Mouse (Mus musculus): ENCODE results near the gene Tns1. TPM values are rescaled to one million over a fixed set of nuclear protein-coding genes. Genes with fewer than 3 reads are reported as not detected.
A peak's percentile ranks its signal among the peaks of the same experiment; 100 is the strongest.

The Tns1 gene
- total RNA-seq, 2 experiments from 2014 or later = 20.0 to 20.5 TPM

GRCm38 (mm10) chr1:74068366-74069084 lies 55.7 kb downstream of the Tns1 start:
- no peak for ATAC-seq (replicated peaks; ENCODE audit: low FRiP score, poor library complexity, severe bottlenecking)

GRCm38 (mm10) chr1:74067866-74068265 lies 56.4 kb downstream of the Tns1 start:
- ATAC-seq (replicated peaks; ENCODE audit: low FRiP score, poor library complexity, severe bottlenecking) = no peak

GRCm38 (mm10) chr1:74066576-74066975 lies 57.7 kb downstream of the Tns1 start:
- no peak for ATAC-seq (replicated peaks; ENCODE audit: low FRiP score, poor library complexity, severe bottlenecking)

- ATAC-seq (replicated peaks; ENCODE audit: low FRiP score, poor library complexity, severe bottlenecking) = no peak
Measured at GRCm38 (mm10) chr1:74066061-74066460, 58.2 kb downstream of the Tns1 start.

GRCm38 (mm10) chr1:74060046-74060445 lies 64.2 kb downstream of the Tns1 start:
- ATAC-seq (replicated peaks; ENCODE audit: low FRiP score, poor library complexity, severe bottlenecking) = no peak

GRCm38 (mm10) chr1:74059552-74059951 lies 64.7 kb downstream of the Tns1 start:
- ATAC-seq (replicated peaks; ENCODE audit: low FRiP score, poor library complexity, severe bottlenecking) = no peak

GRCm38 (mm10) chr1:74058771-74059170 lies 65.5 kb downstream of the Tns1 start:
- no peak for ATAC-seq (replicated peaks; ENCODE audit: low FRiP score, poor library complexity, severe bottlenecking)

GRCm38 (mm10) chr1:74058309-74058708 lies 65.9 kb downstream of the Tns1 start:
- 0 out of 2 replicates have a peak, but pooled peaks have one; percentile 26 for ATAC-seq (replicated peaks; ENCODE audit: low FRiP score, poor library complexity, severe bottlenecking)

- no peak for ATAC-seq (replicated peaks; ENCODE audit: low FRiP score, poor library complexity, severe bottlenecking)
Measured at GRCm38 (mm10) chr1:74057501-74057900, 66.7 kb downstream of the Tns1 start.

GRCm38 (mm10) chr1:74055552-74055951 lies 68.7 kb downstream of the Tns1 start:
- no peak for ATAC-seq (replicated peaks; ENCODE audit: low FRiP score, poor library complexity, severe bottlenecking)

GRCm38 (mm10) chr1:74054471-74054870 lies 69.8 kb downstream of the Tns1 start:
- no peak for ATAC-seq (replicated peaks; ENCODE audit: low FRiP score, poor library complexity, severe bottlenecking)

- no peak for ATAC-seq (replicated peaks; ENCODE audit: low FRiP score, poor library complexity, severe bottlenecking)
Measured at GRCm38 (mm10) chr1:74054007-74054406, 70.2 kb downstream of the Tns1 start.

- ATAC-seq (replicated peaks; ENCODE audit: low FRiP score, poor library complexity, severe bottlenecking) = no peak
Measured at GRCm38 (mm10) chr1:74053068-74053467, 71.2 kb downstream of the Tns1 start.

GRCm38 (mm10) chr1:74051349-74051748 lies 72.9 kb downstream of the Tns1 start:
- ATAC-seq (replicated peaks; ENCODE audit: low FRiP score, poor library complexity, severe bottlenecking) = 0 out of 2 replicates have a peak, but pooled peaks have one; percentile 35

- ATAC-seq (replicated peaks; ENCODE audit: low FRiP score, poor library complexity, severe bottlenecking) = no peak
Measured at GRCm38 (mm10) chr1:74049430-74049829, 74.8 kb downstream of the Tns1 start.

GRCm38 (mm10) chr1:74047722-74048121 lies 76.5 kb downstream of the Tns1 start:
- ATAC-seq (replicated peaks; ENCODE audit: low FRiP score, poor library complexity, severe bottlenecking) = no peak

GRCm38 (mm10) chr1:74047311-74047710 lies 76.9 kb downstream of the Tns1 start:
- no peak for ATAC-seq (replicated peaks; ENCODE audit: low FRiP score, poor library complexity, severe bottlenecking)

- ATAC-seq (replicated peaks; ENCODE audit: low FRiP score, poor library complexity, severe bottlenecking) = no peak
Measured at GRCm38 (mm10) chr1:74045034-74045433, 79.2 kb downstream of the Tns1 start.

- ATAC-seq (replicated peaks; ENCODE audit: low FRiP score, poor library complexity, severe bottlenecking) = no peak
Measured at GRCm38 (mm10) chr1:74044421-74044820, 79.8 kb downstream of the Tns1 start.

GRCm38 (mm10) chr1:74043584-74044105 lies 80.6 kb downstream of the Tns1 start:
- no peak for ATAC-seq (replicated peaks; ENCODE audit: low FRiP score, poor library complexity, severe bottlenecking)

- no peak for ATAC-seq (replicated peaks; ENCODE audit: low FRiP score, poor library complexity, severe bottlenecking)
Measured at GRCm38 (mm10) chr1:74042711-74043467, 81.4 kb downstream of the Tns1 start.
